Mouse (Mus musculus): ENCODE results near the gene Trim17. TPM values are rescaled to one million over a fixed set of nuclear protein-coding genes. Genes with fewer than 3 reads are reported as not detected.

Trim17 gene
- polyA plus RNA-seq, 1 experiment: 0.22 TPM

DNA sequence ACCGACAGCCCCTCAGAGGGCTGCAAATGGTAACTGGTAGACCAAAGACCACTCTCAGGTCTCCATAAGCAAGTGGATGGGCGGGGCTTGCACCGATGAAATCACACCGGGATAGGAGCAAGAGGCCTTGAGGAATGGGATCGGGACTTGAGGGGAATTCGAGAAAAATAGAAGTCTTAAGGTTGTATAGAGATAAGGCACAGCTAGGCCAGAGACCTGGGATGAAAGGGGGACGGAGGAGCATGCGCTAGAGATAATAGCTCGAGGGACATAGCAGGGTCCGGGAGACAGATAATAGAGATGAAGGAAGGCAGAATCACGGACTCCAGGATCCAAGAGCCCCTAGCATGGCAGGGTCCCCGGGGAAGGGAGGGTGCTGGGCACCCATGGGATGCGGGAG, 16.6 kb upstream of the Trim17 start:
- TF ChIP-seq MAX (IDR thresholded peaks at IDR 0.05) (no peak), CEBPB (IDR thresholded peaks at IDR 0.05; ENCODE audit: low read depth) (no peak), MYOD1 (IDR thresholded peaks at IDR 0.05; ENCODE audit: control insufficient read depth, insufficient read length, low read depth) (no peak), MYOG (IDR thresholded peaks at IDR 0.05; ENCODE audit: control insufficient read depth, extremely low read depth, insufficient read length) (no peak), CTCF (IDR thresholded peaks at IDR 0.05; ENCODE audit: control insufficient read depth, insufficient read depth, insufficient read length) (no peak), USF1 (IDR thresholded peaks at IDR 0.05; ENCODE audit: low read depth) (no peak), FOSL1 (IDR thresholded peaks at IDR 0.05; ENCODE audit: insufficient read depth, low read length, poor library complexity, severe bottlenecking) (no peak)
- Histone ChIP-seq H3K4me3 (ENCODE audit: insufficient read depth, poor library complexity, severe bottlenecking) (peak overlapping the region; percentile 97), H3K27me3 (ENCODE audit: control insufficient read depth, insufficient read depth, insufficient read length) (no peaks in the 10 kb centered on the region), H3K79me2 (ENCODE audit: control insufficient read depth, insufficient read depth) (peaks cover 32% of the 10 kb centered on the region), H3K79me3 (ENCODE audit: low read depth) (peaks cover 18% of the 10 kb centered on the region), H3K36me3 (ENCODE audit: control insufficient read depth, insufficient read depth) (peaks cover 31% of the 10 kb centered on the region), H3ac (ENCODE audit: control insufficient read depth, insufficient read length, low read depth) (peak overlapping the region; percentile 95)

DNA sequence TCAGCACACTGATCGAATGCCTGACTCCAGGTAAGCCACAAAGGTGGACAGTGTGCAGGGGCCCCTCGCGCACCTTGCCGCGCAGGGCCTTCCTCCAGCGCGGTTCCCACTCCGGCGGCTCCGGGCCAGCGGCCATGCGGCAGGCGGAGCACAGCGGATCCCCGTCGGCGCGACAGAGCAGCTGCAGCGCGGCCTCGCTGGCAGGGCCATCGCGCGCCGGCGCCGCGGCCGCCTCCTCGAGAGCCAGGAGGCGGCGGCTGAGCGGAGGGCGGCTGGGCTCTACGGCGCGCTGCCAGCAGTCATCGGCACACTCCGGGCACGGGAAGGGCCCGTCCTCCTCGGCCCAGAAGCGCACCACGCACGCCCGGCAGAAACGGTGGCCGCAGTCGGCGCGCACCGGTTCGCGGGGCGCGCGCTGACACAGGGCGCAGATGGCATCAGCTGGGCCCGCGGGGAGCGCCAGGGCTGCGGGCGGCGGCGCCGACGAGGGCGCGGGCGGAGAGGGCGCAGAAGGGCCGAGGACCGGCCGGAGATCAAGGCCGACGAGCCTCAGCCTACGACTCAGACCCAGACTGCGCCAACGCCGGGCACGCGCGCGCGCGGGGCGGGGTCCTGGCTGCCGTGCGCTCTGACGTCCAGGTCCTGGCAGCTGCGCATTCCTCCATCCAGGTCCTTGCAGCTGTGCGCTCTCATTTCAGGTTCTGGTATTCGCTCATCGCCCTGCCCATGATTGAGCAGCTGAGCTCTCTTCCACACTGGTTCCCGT, 16.0 kb upstream of the Trim17 start, which contains the start of gene Rnf187:
Gene Rnf187, minus strand, starts transcription at position 595 of the 766 bp plus-strand sequence.
- H3K79me2 ChIP-seq (ENCODE audit: control insufficient read depth, insufficient read depth): peaks cover 32% of the 10 kb centered on the region
- TF ChIP-seq CTCF (IDR thresholded peaks at IDR 0.05; ENCODE audit: control insufficient read depth, insufficient read depth, insufficient read length): no peak
- TF ChIP-seq MAX (IDR thresholded peaks at IDR 0.05): peak; percentile 49
- peak; percentile 37 for TF ChIP-seq MYOD1 (IDR thresholded peaks at IDR 0.05; ENCODE audit: control insufficient read depth, insufficient read length, low read depth)
- H3K4me3 ChIP-seq (ENCODE audit: insufficient read depth, poor library complexity, severe bottlenecking): peak within 1 kb of the TSS; percentile 97
- no peaks in the 10 kb centered on the region for H3K27me3 ChIP-seq (ENCODE audit: control insufficient read depth, insufficient read depth, insufficient read length)
- peaks cover 28% of the 10 kb centered on the region for H3K36me3 ChIP-seq (ENCODE audit: control insufficient read depth, insufficient read depth)
- peak within 1 kb of the TSS; percentile 95 for H3ac ChIP-seq (ENCODE audit: control insufficient read depth, insufficient read length, low read depth)
- peaks cover 18% of the 10 kb centered on the region for H3K79me3 ChIP-seq (ENCODE audit: low read depth)

DNA sequence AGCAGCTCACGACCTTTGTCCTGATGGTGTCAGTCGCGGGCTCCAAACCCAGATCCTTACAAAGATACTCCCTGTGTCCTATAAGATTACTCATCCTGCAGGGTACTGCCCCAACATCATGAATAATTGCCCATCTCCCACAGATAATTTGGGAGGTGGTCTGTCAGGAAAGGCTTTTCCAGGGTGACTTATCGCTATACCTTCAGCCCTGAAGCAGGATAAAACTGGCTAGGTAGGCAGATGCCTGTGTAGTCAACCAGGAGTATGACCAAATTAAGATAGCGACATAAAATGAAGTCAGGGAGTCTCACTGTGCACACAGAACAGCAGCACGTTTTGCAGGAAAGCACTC, 15.4 kb upstream of the Trim17 start:
- Histone ChIP-seq H3ac (ENCODE audit: control insufficient read depth, insufficient read length, low read depth) (no peak overlapping the region), H3K36me3 (ENCODE audit: control insufficient read depth, insufficient read depth) (peaks cover 22% of the 10 kb centered on the region), H3K4me3 (ENCODE audit: insufficient read depth, poor library complexity, severe bottlenecking) (peak overlapping the region; percentile 97), H3K79me2 (ENCODE audit: control insufficient read depth, insufficient read depth) (peaks cover 32% of the 10 kb centered on the region), H3K79me3 (ENCODE audit: low read depth) (peaks cover 18% of the 10 kb centered on the region), H3K27me3 (ENCODE audit: control insufficient read depth, insufficient read depth, insufficient read length) (peaks cover 4% of the 10 kb centered on the region)
- TF ChIP-seq FOSL1 (IDR thresholded peaks at IDR 0.05; ENCODE audit: insufficient read depth, low read length, poor library complexity, severe bottlenecking): no peak
- no peak for TF ChIP-seq MAX (IDR thresholded peaks at IDR 0.05)
- no peak for TF ChIP-seq MYOD1 (IDR thresholded peaks at IDR 0.05; ENCODE audit: control insufficient read depth, insufficient read length, low read depth)
- TF ChIP-seq USF1 (IDR thresholded peaks at IDR 0.05; ENCODE audit: low read depth): no peak
- no peak for TF ChIP-seq MYOG (IDR thresholded peaks at IDR 0.05; ENCODE audit: control insufficient read depth, extremely low read depth, insufficient read length)
- TF ChIP-seq CTCF (IDR thresholded peaks at IDR 0.05; ENCODE audit: control insufficient read depth, insufficient read depth, insufficient read length): no peak
- no peak for TF ChIP-seq CEBPB (IDR thresholded peaks at IDR 0.05; ENCODE audit: low read depth)

DNA sequence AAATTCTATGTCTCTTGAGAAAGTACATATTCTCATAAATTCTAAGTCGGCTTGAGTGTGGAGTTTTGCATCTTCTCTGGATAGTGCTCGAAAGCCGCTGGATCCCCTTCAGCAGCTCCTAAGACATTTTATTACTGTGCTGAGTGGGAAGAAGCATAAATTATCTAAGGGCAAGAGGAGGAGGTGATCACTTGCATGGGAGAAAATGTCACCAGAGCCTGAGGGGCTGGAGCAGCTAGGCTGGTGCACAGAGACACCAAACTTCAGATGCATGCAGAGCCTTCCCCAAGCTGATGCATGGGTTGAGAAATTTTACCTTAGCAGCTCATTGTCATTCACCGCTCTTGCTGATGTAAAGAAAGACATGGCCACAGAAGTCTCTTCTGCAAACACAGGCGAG, 10.3 kb upstream of the Trim17 start:
- Histone ChIP-seq H3K79me3 (ENCODE audit: low read depth) (no peaks in the 10 kb centered on the region), H3K4me3 (ENCODE audit: insufficient read depth, poor library complexity, severe bottlenecking) (no peak overlapping the region), H3K36me3 (ENCODE audit: control insufficient read depth, insufficient read depth) (no peaks in the 10 kb centered on the region), H3K79me2 (ENCODE audit: control insufficient read depth, insufficient read depth) (no peaks in the 10 kb centered on the region), H3ac (ENCODE audit: control insufficient read depth, insufficient read length, low read depth) (no peak overlapping the region), H3K27me3 (ENCODE audit: control insufficient read depth, insufficient read depth, insufficient read length) (peaks cover 25% of the 10 kb centered on the region)
- no peak for TF ChIP-seq CTCF (IDR thresholded peaks at IDR 0.05; ENCODE audit: control insufficient read depth, insufficient read depth, insufficient read length)
- TF ChIP-seq MYOD1 (IDR thresholded peaks at IDR 0.05; ENCODE audit: control insufficient read depth, insufficient read length, low read depth): no peak
- TF ChIP-seq FOSL1 (IDR thresholded peaks at IDR 0.05; ENCODE audit: insufficient read depth, low read length, poor library complexity, severe bottlenecking): no peak

DNA sequence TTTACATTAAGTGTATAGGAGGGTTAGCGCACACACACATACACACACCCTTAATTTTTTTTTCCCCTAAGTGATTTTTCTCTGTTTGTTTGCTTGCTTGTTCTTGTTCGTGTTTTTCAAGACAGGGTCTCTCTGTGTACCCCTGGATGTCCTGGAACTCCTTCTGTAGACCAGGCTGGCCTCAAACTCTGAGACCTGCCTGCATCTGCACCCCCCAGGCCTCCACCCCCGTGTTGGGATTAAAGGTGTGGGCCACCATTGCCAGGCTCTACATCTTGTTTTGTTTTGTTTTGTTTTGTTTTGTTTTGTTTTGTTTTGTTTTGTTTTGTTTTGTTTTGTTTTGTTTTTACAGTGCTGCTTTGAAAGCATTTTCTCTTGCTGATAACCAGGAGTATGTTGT, 7.2 kb upstream of the Trim17 start:
- H3K27me3 ChIP-seq (ENCODE audit: control insufficient read depth, insufficient read depth, insufficient read length): peaks cover 34% of the 10 kb centered on the region
- H3K4me3 ChIP-seq (ENCODE audit: insufficient read depth, poor library complexity, severe bottlenecking): no peak overlapping the region
- no peak for TF ChIP-seq CEBPB (IDR thresholded peaks at IDR 0.05; ENCODE audit: low read depth)
- TF ChIP-seq MYOD1 (IDR thresholded peaks at IDR 0.05; ENCODE audit: control insufficient read depth, insufficient read length, low read depth): no peak
- no peak for TF ChIP-seq MYOG (IDR thresholded peaks at IDR 0.05; ENCODE audit: control insufficient read depth, extremely low read depth, insufficient read length)
- no peak for TF ChIP-seq CTCF (IDR thresholded peaks at IDR 0.05; ENCODE audit: control insufficient read depth, insufficient read depth, insufficient read length)
- H3K36me3 ChIP-seq (ENCODE audit: control insufficient read depth, insufficient read depth): no peaks in the 10 kb centered on the region
- H3K79me3 ChIP-seq (ENCODE audit: low read depth): no peaks in the 10 kb centered on the region
- no peaks in the 10 kb centered on the region for H3K79me2 ChIP-seq (ENCODE audit: control insufficient read depth, insufficient read depth)
- H3ac ChIP-seq (ENCODE audit: control insufficient read depth, insufficient read length, low read depth): no peak overlapping the region

All from C2C12 (cell line).